Mouse (Mus musculus) bone marrow macrophage, adult 2 months (primary cell): ENCODE results near the gene Gm20695.

Experiments
- CTCF ChIP-seq: IDR thresholded peaks from 2 replicates; pipeline ENCODE4 v1.5.1; 2012; ENCODE audit warnings: low read depth, mild to moderate bottlenecking, low read length, moderate library complexity
- POLR2A ChIP-seq: IDR thresholded peaks from 2 replicates; pipeline ENCODE4 v1.6.1; 2012; ENCODE audit warnings: mild to moderate bottlenecking, low read depth, low read length, borderline replicate concordance

- TF ChIP-seq CTCF (no peak), POLR2A (no peak)
Observed at GRCm38 (mm10) chr16:3842989-3843388, 41.5 kb upstream of the Gm20695 start.
